Mouse (Mus musculus) G1E (cell line): ENCODE data around the gene Higd2a.

Source experiments
- CTCF ChIP-seq: IDR thresholded peaks from 2 replicates; pipeline ENCODE4 v1.5.1; 2012; ENCODE audit warnings: low read depth, low read length, inconsistent platforms, mixed read lengths
- POLR2AphosphoS5 ChIP-seq: IDR thresholded peaks from 2 replicates; pipeline ENCODE4 v1.6.1; 2012; ENCODE audit warnings: low read depth, low read length, inconsistent platforms; ENCODE audit not compliant: insufficient replicate concordance

DNA sequence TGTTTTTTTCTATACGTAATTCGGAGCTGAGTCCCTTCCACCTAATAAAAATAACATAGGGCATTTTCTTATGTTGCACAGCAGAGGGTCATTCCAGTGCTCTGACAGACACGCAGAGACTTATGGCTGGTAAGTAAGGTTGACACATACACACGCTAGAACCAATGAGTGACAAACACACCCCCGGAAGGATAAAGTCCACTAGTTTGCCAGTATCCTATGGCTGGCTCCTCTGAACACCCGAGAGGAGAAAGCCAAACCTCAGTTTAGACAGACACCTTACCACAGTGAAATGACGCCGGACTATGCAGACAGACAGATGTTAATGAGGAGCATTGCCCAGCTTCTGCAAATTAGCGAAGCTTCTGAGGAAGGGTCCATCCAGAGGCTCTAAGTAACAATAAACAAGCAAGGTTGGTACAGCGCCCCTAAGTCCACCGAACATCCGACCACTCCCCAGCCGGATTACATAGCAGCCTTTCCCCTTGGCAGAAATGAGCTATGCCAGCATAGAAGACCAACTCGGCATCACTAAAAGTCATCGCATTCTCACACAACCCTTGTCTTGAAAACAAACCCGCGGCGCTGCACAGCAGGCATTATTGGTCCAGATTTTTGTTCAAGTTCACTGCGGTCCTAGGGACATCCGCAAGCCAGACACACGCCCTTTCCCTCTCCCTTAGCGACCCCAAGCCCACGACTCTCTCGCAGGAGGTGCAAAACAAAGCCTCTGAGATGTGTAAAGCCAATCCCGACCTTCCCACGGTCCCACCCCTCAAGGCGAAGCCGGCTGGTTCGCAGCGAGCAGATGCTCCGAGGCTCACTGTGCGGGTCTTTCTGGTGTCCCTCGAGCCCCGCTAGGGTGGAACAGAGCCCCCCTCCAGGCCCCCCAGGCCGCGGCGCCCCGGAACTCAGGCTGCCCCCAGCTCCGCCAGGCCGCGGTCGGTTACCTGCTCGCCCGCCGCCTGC lies 25.5 kb upstream of the Higd2a start:
- TF ChIP-seq CTCF (no peak), POLR2AphosphoS5 (no peak)
